Comparison of ENCODE assay signal across 20 mouse cellular contexts in the genomic region with DNA sequence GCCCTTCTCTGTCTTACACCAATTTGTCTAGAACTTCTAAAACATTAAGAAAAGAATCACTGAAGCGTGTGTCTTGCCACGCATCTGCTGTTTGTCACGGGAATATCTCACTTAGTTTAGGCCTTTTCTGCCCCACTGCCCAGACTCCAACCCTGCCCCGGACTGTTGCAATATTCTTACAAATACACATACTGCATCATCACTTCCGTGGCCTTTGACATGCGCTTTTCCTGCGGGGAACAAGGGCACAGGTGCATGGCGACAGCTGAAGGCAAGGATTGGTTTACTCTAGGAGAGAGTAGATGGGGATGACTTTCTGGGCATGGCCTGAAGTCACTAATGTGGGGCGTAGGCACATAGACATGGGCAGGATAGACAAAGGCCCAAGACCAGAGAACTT. TPM values are rescaled to one million over a fixed set of nuclear protein-coding genes. Genes with fewer than 3 reads are reported as not detected.
DNase-seq lines count a peak whose midpoint lies in the region; ATAC-seq and TF ChIP-seq lines count a peak whose summit lies in the region.
"Had no signal": no experiment of that assay in that cellular context is flagged by ENCODE, and none has a peak within 500 bp of the region (broad histone marks: within the 10 kb centered on the region; RNA-seq: fewer than 3 reads in every experiment).

No protein-coding gene starts in this region.

- no peak overlapping the region for H3K4me2 ChIP-seq in heart, embryonic 11.5 days
- no peak overlapping the region for H3K4me2 ChIP-seq in liver, embryonic 11.5 days
- H3K4me2 ChIP-seq: forebrain, embryonic 13.5 days; midbrain, embryonic 15.5 days had no signal

- TF ChIP-seq POLR2A in bone marrow, adult 2 months (IDR thresholded peaks at IDR 0.05; ENCODE audit: borderline replicate concordance, control insufficient read depth, low read depth, low read length), result no peak

- intact Hi-C loops in heart, postnatal 36 days (cut with DNase I), result no loop called here

- no peaks in the 10 kb centered on the region for H3K27me3 ChIP-seq in heart, embryonic 11.5 days (ENCODE audit: control insufficient read depth, insufficient read depth, low read length)
- H3K27me3 ChIP-seq in liver, embryonic 11.5 days (replicated peaks; ENCODE audit: control insufficient read depth, insufficient read depth, low read length), result no peaks in the 10 kb centered on the region
- H3K27me3 ChIP-seq: forebrain, embryonic 13.5 days; megakaryocyte, embryonic 14.5 days; midbrain, embryonic 15.5 days had no signal

- no peak overlapping the region for H3K4me3 ChIP-seq in heart, embryonic 11.5 days (ENCODE audit: low read depth, low read length)
- no peak overlapping the region for H3K4me3 ChIP-seq in bone marrow, adult 2 months (replicated peaks; ENCODE audit: control insufficient read depth, low read depth, low read length)
- no peak overlapping the region for H3K4me3 ChIP-seq in liver, embryonic 11.5 days (ENCODE audit: low read depth, low read length)
- H3K4me3 ChIP-seq: embryonic facial prominence, embryonic 10.5 days; forebrain, embryonic 13.5 days; midbrain, embryonic 15.5 days had no signal

- no peaks in the 10 kb centered on the region for H3K36me3 ChIP-seq in heart, embryonic 11.5 days (ENCODE audit: control insufficient read depth, insufficient read depth, low read length)
- no peaks in the 10 kb centered on the region for H3K36me3 ChIP-seq in liver, embryonic 11.5 days (ENCODE audit: control insufficient read depth, insufficient read depth, low read length)
- H3K36me3 ChIP-seq: embryonic facial prominence, embryonic 10.5 days; midbrain, embryonic 15.5 days had no signal

- H3K9me3 ChIP-seq in heart, embryonic 11.5 days (replicated peaks; ENCODE audit: control insufficient read depth, low read length), result no peaks in the 10 kb centered on the region
- no peaks in the 10 kb centered on the region for H3K9me3 ChIP-seq in liver, embryonic 11.5 days (ENCODE audit: control insufficient read depth, low read length)
- H3K9me3 ChIP-seq: embryonic facial prominence, embryonic 10.5 days; forebrain, embryonic 13.5 days; megakaryocyte, embryonic 14.5 days; midbrain, embryonic 15.5 days had no signal

- peak overlapping the region; percentile 37 for H3K27ac ChIP-seq in heart, embryonic 11.5 days (ENCODE audit: low read depth, low read length)
- H3K27ac ChIP-seq in bone marrow, adult 2 months (ENCODE audit: control insufficient read depth, insufficient read depth, low read depth, low read length, poor library complexity), result peak overlapping the region; percentile 69; the same call in 1 of the 2 replicates
- H3K27ac ChIP-seq in liver, embryonic 11.5 days (ENCODE audit: low read depth, low read length), result 0 out of 2 replicates have a peak overlapping the region, but pooled peaks have one; percentile 19
- H3K27ac ChIP-seq: embryonic facial prominence, embryonic 10.5 days; forebrain, embryonic 13.5 days; midbrain, embryonic 15.5 days had no signal

- no peak for DNase-seq in heart, postnatal 36 days
- no peak for DNase-seq in liver, embryonic 11.5 days (ENCODE audit: low spot score)
- DNase-seq in left cerebral cortex, adult 11 months (ENCODE audit: low spot score), result no peak
- DNase-seq in embryo, embryonic 10.5 days (ENCODE audit: low spot score), result no peak
- DNase-seq: adrenal gland, adult 2 months; cerebellum, adult 11-12 months; cerebellum, postnatal 25 days; gastrocnemius, postnatal 36 days; heart, postnatal 10 days; kidney, postnatal 4 days; right cerebral cortex, adult 18-20 months had no signal

- no peak for TF ChIP-seq CTCF in bone marrow, adult 2 months (IDR thresholded peaks at IDR 0.05; ENCODE audit: control insufficient read depth, insufficient read depth, low read length)

- no peak overlapping the region for H3K9ac ChIP-seq in heart, embryonic 11.5 days (ENCODE audit: low read depth, low read length)
- H3K9ac ChIP-seq in liver, embryonic 11.5 days (ENCODE audit: low read depth, low read length), result no peak overlapping the region
- H3K9ac ChIP-seq: forebrain, embryonic 13.5 days; midbrain, embryonic 15.5 days had no signal

- no peak for ATAC-seq in heart, embryonic 11.5 days (replicated peaks; ENCODE audit: insufficient number of reproducible peaks, low FRiP score, low TSS enrichment)
- no peak for ATAC-seq in liver, embryonic 11.5 days (replicated peaks; ENCODE audit: low FRiP score)
- ATAC-seq in neutrophil, adult 5-6 weeks (ENCODE audit: extremely low read depth, insufficient number of reproducible peaks, low FRiP score, poor library complexity, severe bottlenecking), result peak; percentile 56; the same call in 1 of the 2 replicates
- no peak for ATAC-seq in CD4-positive, CD25-positive, alpha-beta regulatory T cell, adult 4 months
- ATAC-seq: forebrain, embryonic 13.5 days; hindbrain, embryonic 16.5 days; midbrain, embryonic 15.5 days had no signal

- 0 out of 2 replicates have a peak, but pooled peaks cover 3% of the 10 kb centered on the region for H3K4me1 ChIP-seq in heart, embryonic 11.5 days (ENCODE audit: control insufficient read depth, insufficient read depth, low read length)
- H3K4me1 ChIP-seq in bone marrow, adult 2 months (ENCODE audit: control insufficient read depth, insufficient read depth, low read length), result peaks cover 8% of the 10 kb centered on the region; the same call in 1 of the 2 replicates
- H3K4me1 ChIP-seq in liver, embryonic 11.5 days (replicated peaks; ENCODE audit: control insufficient read depth, insufficient read depth, low read length), result peaks cover 11% of the 10 kb centered on the region
- H3K4me1 ChIP-seq: embryonic facial prominence, embryonic 10.5 days; forebrain, embryonic 13.5 days; midbrain, embryonic 15.5 days had no signal

- WGBS in heart, embryonic 11.5 days (ENCODE audit: insufficient replicate concordance), result 84% methylated on average over 9 of the region's 9 CpGs
- WGBS in bone marrow, adult 2 months, result 59% methylated on average over 9 of the region's 9 CpGs
- WGBS in liver, embryonic 11.5 days, result 86% methylated on average over 9 of the region's 9 CpGs

RNA-seq across cellular contexts. Expression of a gene that starts 31.6 kb away (rescaled TPM):
- 3.1 and 3.4 TPM in 2 replicates for polyA plus RNA-seq in heart, embryonic 11.5 days (2014; fragmentation: Nextera tagmentation; extraction: Ambion mirVana)
- total RNA-seq in heart, postnatal 36 days (2021), result 10 to 100 TPM; 14.1 to 28.1 TPM
- polyA plus RNA-seq in bone marrow, adult 2 months (2011; ENCODE audit: insufficient read depth, insufficient read length, low replicate concordance, missing spikeins), result 4.1 TPM in 1 of 2 replicates, not detected in the other
- 25.7 and 26.9 TPM in 2 replicates for polyA plus RNA-seq in liver, embryonic 11.5 days (2014; fragmentation: Nextera tagmentation; extraction: Ambion mirVana)
- not detected in 2 replicates for total RNA-seq in neutrophil, adult 5-6 weeks (2017)
- polyA plus RNA-seq in CD4-positive, CD25-positive, alpha-beta regulatory T cell, adult 4 months (2017; shearing (Covaris generic)), result not detected

RNA-seq across cellular contexts. Expression of a gene that starts 50.4 kb away (rescaled TPM):
- 34.1 and 35.5 TPM in 2 replicates for polyA plus RNA-seq in heart, embryonic 11.5 days (2014; fragmentation: Nextera tagmentation; extraction: Ambion mirVana)
- total RNA-seq in heart, postnatal 36 days (2021), result 10 to 100 TPM; 36.5 to 38.1 TPM
- 24.6 and 29.9 TPM in 2 replicates for polyA plus RNA-seq in bone marrow, adult 2 months (2011; ENCODE audit: insufficient read depth, insufficient read length, low replicate concordance, missing spikeins)
- polyA plus RNA-seq in liver, embryonic 11.5 days (2014; fragmentation: Nextera tagmentation; extraction: Ambion mirVana), result 35.0 and 41.0 TPM in 2 replicates
- 70.6 and 74.5 TPM in 2 replicates for total RNA-seq in neutrophil, adult 5-6 weeks (2017)
- polyA plus RNA-seq in CD4-positive, CD25-positive, alpha-beta regulatory T cell, adult 4 months (2017; shearing (Covaris generic)), result 10 to 100 TPM; 13.4 to 16.2 TPM

Comparison
In these comparisons a context has a peak if more than half of its experiments do, and no peak if none do; other contexts are left out.
1. H3K27ac ChIP-seq: peak in every context shown above with its lines; median percentile 69 in bone marrow, adult 2 months; 37 in heart, embryonic 11.5 days; 19 in liver, embryonic 11.5 days.